Mouse (Mus musculus) embryonic stem cell, embryonic (primary cell): Measurements from ENCODE around the gene Ttc39a.

ENCODE experiments used
- CTCF ChIA-PET, 4 experiments: fragments of 300-600 bp in 2 of 4; fragments of 350-600 bp in 2 of 4; sonication (Branson Sonifier 250); formaldehyde crosslinking; loops; one replicate each; lab custom pipeline; 2022; ENCODE audit warnings: inconsistent platforms in 2 of 4; lab: Charles Lee
- POLR2A ChIA-PET, 4 experiments: fragments of 300-600 bp in 2 of 4; fragments of 350-600 bp in 2 of 4; sonication (Branson Sonifier 250); formaldehyde crosslinking; loops; one replicate each; lab custom pipeline; 2022; ENCODE audit warnings: antibody characterized with exemption in 4 of 4, inconsistent platforms in 1 of 4; lab: Charles Lee

Ttc39a gene

DNA sequence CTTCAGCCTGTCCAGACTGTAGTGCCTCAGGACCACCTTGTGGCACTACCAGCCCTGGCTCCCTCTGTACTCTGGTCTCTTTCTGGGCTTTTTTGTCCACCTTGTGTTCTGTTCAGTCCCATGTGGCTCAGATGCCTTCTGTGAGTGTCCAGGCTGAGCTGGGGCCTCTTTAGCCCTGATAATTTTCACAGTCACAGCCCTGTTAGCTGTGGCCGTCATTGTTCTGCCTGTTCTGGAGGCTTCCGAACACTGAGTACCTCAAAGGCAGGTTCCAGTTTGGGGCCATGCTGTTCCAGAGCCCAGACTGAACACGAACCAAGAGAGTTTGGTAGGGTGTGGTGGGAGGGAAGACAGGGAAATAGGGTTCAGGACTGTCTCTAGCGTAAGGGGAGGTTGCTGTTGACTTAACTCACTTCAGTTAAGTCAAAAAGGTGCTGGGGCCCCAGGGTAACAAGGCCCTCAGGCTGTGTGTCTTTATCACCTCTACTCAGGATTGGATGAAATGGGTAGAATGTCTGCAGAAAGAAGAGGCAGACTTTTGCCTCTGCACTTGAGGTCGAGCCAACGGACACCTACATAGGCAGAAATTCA lies 5.0 kb downstream of the Ttc39a start:
- CTCF ChIA-PET: interaction anchor here in 2 of 4 experiments (1.2 kb wide), 2 partner anchors 9 kb away, joined by 3 to 4 read pairs; no protein-coding TSS in a partner anchor
- POLR2A ChIA-PET: interaction anchor here in 1 of 4 experiments (0.7 kb wide), 1 partner anchor 546 kb away, joined by 3 read pairs; no protein-coding TSS in a partner anchor

DNA sequence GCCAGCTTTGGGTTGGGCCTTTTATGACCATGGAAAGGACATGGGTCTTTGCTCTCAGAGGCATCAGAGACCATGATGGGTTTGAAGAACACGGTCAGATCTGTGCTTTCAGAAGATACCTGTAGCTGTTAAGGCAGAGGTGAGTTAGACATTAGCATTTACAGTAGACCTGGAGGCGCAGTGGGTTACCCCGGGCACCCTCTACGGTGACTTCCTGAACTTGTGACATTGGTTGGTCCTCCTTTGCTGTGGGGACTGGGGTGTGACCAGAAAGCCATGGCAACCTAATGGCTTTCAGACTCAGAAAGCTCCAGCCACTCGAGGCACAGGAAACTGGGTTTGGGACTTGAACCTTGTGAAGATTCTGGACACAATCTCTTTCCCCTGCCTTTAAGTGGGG lies 5.8 kb downstream of the Ttc39a start:
- POLR2A ChIA-PET: interaction anchor here in 1 of 4 experiments (2.7 kb wide), 1 partner anchor 7 kb away, joined by 9 read pairs; no protein-coding TSS in a partner anchor
- CTCF ChIA-PET: interaction anchor here in 1 of 4 experiments (1.2 kb wide), 1 partner anchor 8 kb away, joined by 3 read pairs; no protein-coding TSS in a partner anchor

DNA sequence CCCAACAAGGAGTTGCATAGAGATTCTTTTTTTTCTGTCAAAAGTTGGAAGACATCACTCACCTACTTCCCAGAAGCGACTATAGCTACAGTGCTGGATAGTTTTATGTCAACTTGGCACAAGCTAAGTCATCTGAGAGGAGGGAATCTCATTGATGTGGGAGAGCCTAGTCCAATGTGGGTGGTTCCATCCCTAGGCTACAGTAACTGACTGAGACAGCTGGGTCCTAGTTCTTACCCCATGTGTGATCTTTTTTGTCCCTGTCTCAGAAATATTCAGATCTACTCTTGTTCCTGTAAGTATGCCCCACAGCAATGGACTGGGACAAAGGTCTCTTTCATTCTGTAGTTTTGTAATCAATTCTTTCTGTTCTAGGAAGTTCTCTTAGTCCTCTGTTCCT lies 11.6 kb downstream of the Ttc39a start:
- CTCF ChIA-PET: interaction anchor here in 1 of 4 experiments (1.4 kb wide), 1 partner anchor 28 kb away, joined by 4 read pairs; no protein-coding TSS in a partner anchor

DNA sequence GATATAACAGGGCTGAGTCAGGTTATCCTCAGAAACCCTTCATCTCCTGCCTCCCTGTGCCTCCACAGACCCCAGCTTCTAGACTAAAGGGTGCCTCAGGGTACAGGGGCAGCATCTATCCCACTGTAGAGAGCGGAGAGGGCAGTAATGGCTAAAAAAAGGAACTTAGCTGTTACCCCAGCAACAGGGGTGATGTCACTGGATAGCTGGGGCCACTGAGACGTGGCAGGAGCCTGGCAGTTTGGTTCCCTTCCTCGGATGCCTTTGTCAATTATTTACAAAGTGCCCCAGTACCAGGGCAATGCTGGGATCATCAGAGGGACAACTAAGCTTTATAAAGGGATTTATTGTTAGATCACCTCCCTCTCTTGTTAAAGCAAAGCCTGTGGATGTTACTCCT lies 12.6 kb downstream of the Ttc39a start:
- CTCF ChIA-PET: interaction anchor here in 1 of 4 experiments (0.8 to 1.4 kb wide), 2 partner anchors 12 to 27 kb away, joined by 3 to 4 read pairs; no protein-coding TSS in a partner anchor
- POLR2A ChIA-PET: no interaction called here

More for the DNA sequence above, 11.6 kb downstream of the Ttc39a start:
- POLR2A ChIA-PET: interaction anchor here in 1 of 4 experiments (1.0 kb wide), 1 partner anchor 11 kb away, joined by 5 read pairs; no protein-coding TSS in a partner anchor

DNA sequence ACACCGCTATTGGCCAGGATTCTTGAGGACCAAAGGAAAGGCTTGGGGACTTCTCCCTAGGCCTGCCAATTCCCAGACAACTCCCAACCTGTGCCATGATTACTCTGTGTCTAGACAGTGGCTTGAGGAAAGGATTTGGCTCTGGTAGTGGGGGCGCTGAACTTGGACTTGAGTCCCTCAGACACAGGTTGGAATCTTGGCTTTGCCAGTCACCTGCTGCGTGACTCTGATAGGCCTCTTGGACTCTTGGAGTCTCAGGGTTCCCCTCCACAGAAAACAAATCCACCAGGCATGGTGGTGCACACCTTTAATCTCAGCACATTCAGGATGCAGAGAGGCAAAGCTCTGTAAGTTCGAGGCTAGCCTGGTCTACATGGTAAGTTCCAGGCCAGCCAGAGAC lies 13.1 kb downstream of the Ttc39a start:
- ChIA-PET CTCF (interaction anchor here in 2 of 4 experiments (0.9 to 1.6 kb wide), 4 partner anchors 9 to 183 kb away, joined by 4 to 9 read pairs (median 5); no protein-coding TSS in a partner anchor), POLR2A (interaction anchor here in 1 of 4 experiments (3.5 kb wide), 1 partner anchor 11 kb away, joined by 16 read pairs; no protein-coding TSS in a partner anchor)

DNA sequence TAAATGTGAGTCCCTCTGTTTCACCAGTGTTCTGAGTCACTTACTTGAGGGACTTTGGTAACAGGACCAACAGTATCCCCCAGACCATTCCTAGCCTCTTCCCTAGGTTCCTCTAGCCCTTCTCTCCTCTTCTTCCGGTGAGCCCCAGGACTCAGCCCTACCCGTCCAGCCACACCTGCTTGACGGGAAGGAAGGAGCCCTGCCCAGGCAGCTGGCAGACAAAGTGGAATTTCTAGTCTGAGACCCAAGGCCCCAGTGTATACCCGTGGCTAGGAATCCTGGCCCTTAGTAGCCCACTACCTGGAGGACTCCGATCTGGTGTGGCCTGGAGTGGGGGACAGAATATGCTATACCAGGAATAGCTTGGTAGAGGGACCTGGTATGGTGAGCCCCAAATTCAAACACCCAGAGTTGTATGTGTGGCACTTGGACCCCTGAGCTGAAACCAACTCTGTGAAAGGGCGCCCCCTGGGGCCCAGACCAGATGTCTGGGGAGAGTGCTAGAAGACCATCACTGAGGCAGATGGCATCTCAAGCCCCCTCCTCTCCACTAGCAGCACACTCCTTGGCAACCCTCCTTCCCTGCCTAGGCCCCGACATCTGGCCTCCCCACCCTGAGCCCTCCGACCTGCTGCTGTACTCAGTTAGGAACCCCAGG lies 13.8 kb downstream of the Ttc39a start:
- ChIA-PET CTCF (interaction anchor here in 3 of 4 experiments (0.5 to 2.0 kb wide), 18 partner anchors 9 to 549 kb away, joined by 3 to 9 read pairs (median 4); partner anchors contain the start of gene Ttc39a (in 1 of the 3)), POLR2A (interaction anchor here in 3 of 4 experiments (0.6 to 3.5 kb wide), 6 partner anchors 10 to 218 kb away, joined by 3 to 16 read pairs (median 4); partner anchors contain the start of genes Osbpl9 (in 1 of the 3) and Ttc39a (in 1 of the 3))

DNA sequence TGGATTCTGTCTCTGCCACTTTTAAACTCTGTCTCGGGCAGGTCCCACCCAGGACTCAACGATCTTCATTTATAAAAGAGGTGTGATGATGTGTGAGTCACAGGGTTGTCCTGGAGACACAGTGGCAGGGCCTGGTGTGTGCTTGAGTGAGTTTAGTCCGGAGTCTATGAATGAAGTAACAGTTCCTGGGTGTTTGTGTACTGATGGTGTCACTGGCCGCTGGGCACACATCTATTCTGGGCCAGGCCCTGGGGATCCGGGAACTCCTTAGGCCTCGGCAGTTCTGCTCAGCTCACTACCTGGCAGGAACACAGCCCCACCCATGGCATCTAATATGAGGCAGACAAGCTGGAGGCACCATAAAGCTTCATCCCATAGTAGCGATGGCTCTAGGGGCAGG lies 15.2 kb downstream of the Ttc39a start:
- POLR2A ChIA-PET: interaction anchor here in 2 of 4 experiments (0.6 to 3.5 kb wide), 6 partner anchors 8 to 342 kb away, joined by 3 to 16 read pairs (median 4); partner anchors contain the start of gene Ttc39a (in 1 of the 2)
- CTCF ChIA-PET: interaction anchor here in 2 of 4 experiments (0.6 to 2.0 kb wide), 5 partner anchors 15 to 261 kb away, joined by 3 to 5 read pairs (median 5); partner anchors contain the start of gene Ttc39a (in 1 of the 2)

DNA sequence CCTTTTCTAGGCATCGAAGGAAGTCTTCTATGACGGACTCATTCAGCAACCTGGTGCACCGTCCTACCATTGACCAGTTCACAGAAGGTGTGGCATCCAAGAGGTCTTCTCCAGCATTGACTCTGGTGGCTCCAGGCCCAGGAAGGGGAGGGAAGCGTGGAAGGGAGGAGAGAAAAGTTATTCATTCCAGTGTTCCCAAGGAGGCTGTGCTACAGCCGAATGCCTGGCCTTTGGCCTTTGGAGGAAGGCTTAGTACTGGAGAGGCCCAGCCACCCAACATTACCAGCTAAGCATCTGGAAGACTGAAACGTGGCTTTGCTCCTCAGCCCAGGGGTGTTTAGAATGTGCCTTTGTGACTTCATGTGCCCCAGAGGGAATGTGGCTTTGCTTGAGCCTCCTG lies 16.0 kb downstream of the Ttc39a start:
- CTCF ChIA-PET: no interaction called here

DNA sequence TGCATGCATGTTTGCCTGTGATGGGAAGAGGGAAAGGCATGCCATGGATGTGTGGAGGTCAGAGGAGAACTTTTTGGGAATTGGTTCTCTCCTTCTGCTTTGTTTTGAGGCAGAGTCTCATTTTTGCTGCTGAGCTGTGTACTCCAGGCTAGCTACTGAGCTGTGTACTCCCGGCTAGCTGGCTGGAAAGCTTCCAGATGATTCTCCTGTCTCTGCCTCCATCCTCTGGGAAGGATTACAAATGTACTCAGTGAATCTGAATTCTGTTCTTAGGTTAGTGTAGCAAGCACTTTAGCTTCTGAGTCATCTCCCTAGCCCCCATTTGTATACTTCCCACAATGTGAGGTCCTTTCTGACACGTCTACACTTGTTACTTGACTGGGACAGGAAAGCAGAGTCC lies 17.0 kb downstream of the Ttc39a start:
- CTCF ChIA-PET: interaction anchor here in 1 of 4 experiments (0.8 kb wide), 1 partner anchor 10 kb away, joined by 3 read pairs; no protein-coding TSS in a partner anchor
- POLR2A ChIA-PET: interaction anchor here in 2 of 4 experiments (0.6 kb wide), 2 partner anchors 16 to 121 kb away, joined by 3 read pairs; no protein-coding TSS in a partner anchor

More for the DNA sequence above, 16.0 kb downstream of the Ttc39a start:
- POLR2A ChIA-PET: interaction anchor here in 3 of 4 experiments (0.6 to 3.5 kb wide), 5 partner anchors 9 to 16 kb away, joined by 3 to 16 read pairs (median 4); partner anchors contain the start of gene Ttc39a (in 1 of the 3)

DNA sequence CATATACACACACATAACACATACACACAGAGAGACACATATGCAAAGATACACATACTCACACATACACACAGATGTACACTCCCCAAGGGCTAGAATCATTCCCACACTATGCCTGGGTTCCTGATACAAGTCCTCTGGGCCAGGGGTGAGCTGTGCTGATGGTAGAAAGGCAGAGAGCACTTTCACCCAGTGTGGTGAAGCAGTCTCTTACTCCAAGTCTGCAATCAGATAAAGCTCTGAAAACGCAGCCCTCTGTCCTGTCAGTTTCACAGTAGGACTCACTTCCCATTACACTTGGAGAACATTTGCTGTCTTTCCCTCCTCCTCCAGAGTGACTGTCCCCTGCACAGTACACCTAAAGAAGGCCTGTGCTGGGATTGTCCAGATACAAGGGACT lies 20.6 kb downstream of the Ttc39a start:
- ChIA-PET CTCF (interaction anchor here in 2 of 4 experiments (0.8 to 1.4 kb wide), 3 partner anchors 10 to 11 kb away, joined by 3 to 4 read pairs (median 4); no protein-coding TSS in a partner anchor), POLR2A (interaction anchor here in 1 of 4 experiments (1.2 kb wide), 1 partner anchor 12 kb away, joined by 3 read pairs; no protein-coding TSS in a partner anchor)

DNA sequence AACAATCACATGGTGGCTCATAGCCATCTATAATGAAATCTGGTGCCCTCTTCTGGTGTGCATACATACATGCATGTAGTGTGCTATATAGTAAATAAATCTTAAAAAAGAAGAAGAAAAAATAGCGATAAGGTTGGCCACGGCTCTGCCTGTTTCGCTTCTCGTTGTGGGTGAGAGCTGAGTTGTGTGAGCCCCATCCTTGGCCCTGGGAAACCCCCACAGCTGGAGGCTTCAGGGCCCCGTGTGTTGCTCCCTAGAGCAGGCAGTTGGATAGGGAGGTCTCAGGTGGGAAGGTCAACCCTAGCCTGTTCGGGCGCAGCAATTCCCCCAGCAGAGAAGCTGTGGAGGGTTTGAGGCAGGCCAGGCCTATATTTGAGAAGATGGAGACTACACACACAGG lies 23.8 kb downstream of the Ttc39a start:
- ChIA-PET CTCF (interaction anchor here in 3 of 4 experiments (0.6 to 2.6 kb wide), 14 partner anchors 10 to 589 kb away, joined by 3 to 9 read pairs (median 6); partner anchors contain the start of gene Ttc39a (in 1 of the 3)), POLR2A (interaction anchor here in 2 of 4 experiments (0.6 to 4.3 kb wide), 5 partner anchors 9 to 236 kb away, joined by 3 to 16 read pairs (median 11); partner anchors contain the start of gene Ttc39a (in 1 of the 2))

DNA sequence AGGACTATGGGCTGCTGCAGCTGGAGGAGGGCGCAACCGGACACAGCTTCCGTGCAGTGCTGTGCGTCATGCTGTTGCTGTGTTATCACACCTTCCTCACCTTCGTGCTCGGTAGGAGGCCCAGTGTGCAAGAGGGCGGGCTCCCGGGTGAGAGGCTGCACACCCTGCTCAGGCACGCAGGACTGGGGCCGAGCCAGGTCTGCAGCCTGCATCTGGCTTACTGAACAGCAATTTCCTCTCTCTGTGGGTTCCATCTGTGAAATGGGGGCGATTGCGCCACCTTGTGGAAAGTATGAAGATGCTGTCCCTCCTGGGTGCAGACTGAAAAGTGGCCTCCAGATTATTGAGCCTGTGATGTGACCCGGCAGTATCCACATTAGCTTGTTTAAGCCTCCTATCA lies 24.4 kb downstream of the Ttc39a start:
- CTCF ChIA-PET: interaction anchor here (0.6 to 2.6 kb wide), 17 partner anchors 9 to 588 kb away, joined by 3 to 9 read pairs (median 4); partner anchors contain the start of gene Ttc39a (in 1 of the 4)
- POLR2A ChIA-PET: interaction anchor here in 3 of 4 experiments (0.6 to 4.3 kb wide), 11 partner anchors 9 to 578 kb away, joined by 3 to 16 read pairs (median 4); partner anchors contain the start of gene Ttc39a (in 1 of the 3)

DNA sequence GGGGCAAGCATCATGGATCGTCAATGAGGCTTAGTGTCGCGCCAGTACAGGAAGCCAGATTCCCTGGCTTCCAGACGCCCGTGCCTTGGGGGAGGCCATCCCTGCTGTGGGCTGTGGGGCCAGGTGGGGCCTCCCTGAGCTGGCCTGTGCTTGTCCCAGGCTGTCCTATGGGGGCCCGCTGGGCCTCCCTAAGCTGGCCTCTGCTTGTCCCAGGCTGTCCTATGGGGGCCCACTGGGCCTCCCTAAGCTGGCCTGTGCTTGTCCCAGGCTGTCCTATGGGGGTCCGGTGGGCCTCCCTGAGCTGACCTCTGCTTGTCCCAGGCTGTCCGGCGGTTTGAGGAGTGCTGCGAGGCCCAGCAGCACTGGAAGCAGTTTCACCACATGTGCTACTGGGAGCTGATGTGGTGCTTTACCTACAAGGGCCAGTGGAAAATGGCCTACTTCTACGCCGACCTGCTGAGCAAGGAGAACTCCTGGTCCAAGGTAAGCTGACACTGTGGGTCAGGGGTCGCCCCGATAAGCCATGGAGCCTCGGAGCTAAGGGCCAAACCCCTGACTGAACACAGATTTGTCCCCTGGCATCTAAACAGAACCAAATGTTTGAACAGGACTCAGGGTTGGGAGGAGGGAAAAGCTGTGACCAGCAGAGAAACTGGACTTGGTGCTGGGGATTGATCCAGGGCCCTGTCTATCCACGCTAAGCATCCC lies 26.4 kb downstream of the Ttc39a start:
- CTCF ChIA-PET: interaction anchor here (0.6 to 2.6 kb wide), 9 partner anchors 12 to 586 kb away, joined by 3 to 8 read pairs (median 3); partner anchors contain the start of gene Ttc39a (in 1 of the 4)
- POLR2A ChIA-PET: interaction anchor here in 2 of 4 experiments (0.5 to 4.3 kb wide), 8 partner anchors 7 to 587 kb away, joined by 3 to 16 read pairs (median 7); partner anchors contain the start of gene Ttc39a (in 1 of the 2)

DNA sequence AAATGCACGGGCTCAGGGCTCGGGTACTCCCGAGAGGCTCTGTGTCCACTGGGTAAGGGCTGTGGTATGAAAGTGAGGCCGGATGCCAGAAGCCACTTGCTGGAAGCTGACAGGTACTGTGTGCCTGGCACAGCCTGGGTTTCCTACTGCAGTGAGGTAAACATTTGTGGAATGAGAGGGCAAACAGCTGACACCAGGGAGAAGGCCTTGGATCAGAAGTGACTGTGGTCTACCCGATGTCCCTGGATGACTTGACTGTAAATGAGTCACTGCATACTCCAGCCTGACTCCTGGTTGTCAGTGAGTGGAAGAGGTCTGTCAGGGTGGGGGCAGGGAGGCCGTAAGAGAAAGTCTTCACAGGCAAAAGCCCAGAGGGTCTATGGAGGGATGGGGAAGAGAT lies 27.2 kb downstream of the Ttc39a start:
- ChIA-PET CTCF (interaction anchor here in 2 of 4 experiments (0.9 to 1.3 kb wide), 2 partner anchors 13 to 18 kb away, joined by 3 read pairs; no protein-coding TSS in a partner anchor), POLR2A (interaction anchor here in 2 of 4 experiments (1.2 to 2.0 kb wide), 2 partner anchors 10 to 223 kb away, joined by 3 to 9 read pairs; no protein-coding TSS in a partner anchor)

DNA sequence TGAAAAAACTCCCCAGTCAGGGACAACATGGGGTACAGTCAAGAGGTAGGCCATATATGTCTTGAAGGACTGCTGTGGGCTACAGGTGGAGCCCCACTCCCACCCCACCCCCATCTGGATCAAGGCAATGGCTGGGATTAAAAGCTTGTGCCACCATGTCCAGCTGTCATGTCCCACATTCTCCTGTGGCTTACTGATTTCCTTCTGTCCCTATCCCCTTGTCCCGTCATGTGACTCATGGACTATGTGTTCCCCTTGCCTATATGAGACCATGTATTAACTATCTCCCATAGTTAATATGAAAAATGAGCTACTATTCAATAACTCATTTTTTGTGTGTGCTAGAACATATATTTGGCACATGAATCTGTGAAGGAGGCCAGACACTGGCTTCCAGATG lies 27.8 kb downstream of the Ttc39a start:
- POLR2A ChIA-PET: interaction anchor here in 2 of 4 experiments (1.2 to 2.0 kb wide), 2 partner anchors 9 to 223 kb away, joined by 3 to 9 read pairs; no protein-coding TSS in a partner anchor
- CTCF ChIA-PET: interaction anchor here in 1 of 4 experiments (0.6 to 0.9 kb wide), 2 partner anchors 19 to 588 kb away, joined by 3 to 4 read pairs; no protein-coding TSS in a partner anchor
